Mouse (Mus musculus) ES-E14 (cell line): Measurements from ENCODE around the gene Tmem101. TPM values are rescaled to one million over a fixed set of nuclear protein-coding genes. Genes with fewer than 3 reads are reported as not detected.

Experiments used
- DNase-seq: peaks from one replicate; pipeline ENCODE4 v3.0.0-alpha.2; 2013; ENCODE audit warnings: low read depth, low spot score
- H3K27ac ChIP-seq: 2 replicates; pipeline ENCODE4 v1.5.1; 2012; ENCODE audit warnings: low read depth, mild to moderate bottlenecking, low read length, moderate library complexity, mixed read lengths; ENCODE audit not compliant: poor library complexity, insufficient read depth, severe bottlenecking
- H3K36me3 ChIP-seq: 2 replicates; pipeline ENCODE4 v1.6.1; 2012; ENCODE audit warnings: mild to moderate bottlenecking, low read length, moderate library complexity, mixed read lengths; ENCODE audit not compliant: control insufficient read depth, poor library complexity, insufficient read depth, severe bottlenecking
- H3K4me1 ChIP-seq, 2 experiments: fragments of 150-350 bp in 1 of 2; sonication (generic) in 1 of 2; 2 replicates each; pipeline ENCODE4 v1.6.1; 2012; ENCODE audit warnings: low read length in 2 of 2, mild to moderate bottlenecking in 1 of 2, mixed read lengths in 1 of 2; ENCODE audit not compliant: control insufficient read depth in 2 of 2, insufficient read depth in 2 of 2, poor library complexity in 1 of 2
- H3K4me3 ChIP-seq, 2 experiments: fragments of 150-350 bp in 1 of 2; sonication (generic) in 1 of 2; 2 replicates each; pipeline ENCODE4 v1.5.1; 2012; ENCODE audit warnings: low read length in 2 of 2, low read depth in 1 of 2, mild to moderate bottlenecking in 1 of 2, mixed read lengths in 1 of 2; ENCODE audit not compliant: insufficient read depth in 1 of 2, poor library complexity in 1 of 2, severe bottlenecking in 1 of 2
- H3K9ac ChIP-seq: 2 replicates; pipeline ENCODE4 v1.6.1; 2012; ENCODE audit warnings: low read depth, mild to moderate bottlenecking, low read length, mixed read lengths; ENCODE audit not compliant: poor library complexity, insufficient read depth, severe bottlenecking
- H3K9me3 ChIP-seq: fragments of 150-350 bp; sonication (generic); 2 replicates; pipeline ENCODE4 v1.6.1; 2012; ENCODE audit warnings: low read depth, mild to moderate bottlenecking, low read length; ENCODE audit not compliant: control insufficient read depth, insufficient read depth
- CHD2 ChIP-seq: IDR thresholded peaks from 2 replicates; pipeline ENCODE4 v1.6.1; 2014; ENCODE audit warnings: mild to moderate bottlenecking, low read depth, low read length, inconsistent platforms
- HCFC1 ChIP-seq: IDR thresholded peaks from 2 replicates; pipeline ENCODE4 v1.6.1; 2012; ENCODE audit warnings: low read length, inconsistent platforms, borderline replicate concordance; ENCODE audit not compliant: insufficient read depth
- MAFK ChIP-seq: IDR thresholded peaks from 2 replicates; pipeline ENCODE4 v1.6.1; 2014; ENCODE audit warnings: mild to moderate bottlenecking, low read depth, low read length, inconsistent platforms; ENCODE audit not compliant: insufficient read depth
- ZC3H11A ChIP-seq: IDR thresholded peaks from 2 replicates; pipeline ENCODE4 v1.6.1; 2012; ENCODE audit warnings: low read depth, mild to moderate bottlenecking, inconsistent platforms, low read length, borderline replicate concordance
- ZNF384 ChIP-seq: IDR thresholded peaks from 2 replicates; pipeline ENCODE4 v1.6.1; 2012; ENCODE audit warnings: low read depth, low read length, inconsistent platforms
- in situ Hi-C, 2 experiments: fragments of 600-800 bp; cut with MboI; formaldehyde crosslinking; loops; one replicate each; pipeline ENCODE4 v1.15.1; 2025; ENCODE audit warnings: low sequenced_read_pairs in 2 of 2, inconsistent platforms in 1 of 2; ENCODE audit not compliant: unreplicated experiment in 2 of 2
- total RNA-seq: library from RNA; depleted of rRNA; stranded (reverse); fragments of 300-350 nt; gene quantifications from 2 replicates; pipeline ENCODE4 v1.2.3, GENCODE M21; 2012

Tmem101 gene
- total RNA-seq, 1 experiment: 75.3 TPM

DNA sequence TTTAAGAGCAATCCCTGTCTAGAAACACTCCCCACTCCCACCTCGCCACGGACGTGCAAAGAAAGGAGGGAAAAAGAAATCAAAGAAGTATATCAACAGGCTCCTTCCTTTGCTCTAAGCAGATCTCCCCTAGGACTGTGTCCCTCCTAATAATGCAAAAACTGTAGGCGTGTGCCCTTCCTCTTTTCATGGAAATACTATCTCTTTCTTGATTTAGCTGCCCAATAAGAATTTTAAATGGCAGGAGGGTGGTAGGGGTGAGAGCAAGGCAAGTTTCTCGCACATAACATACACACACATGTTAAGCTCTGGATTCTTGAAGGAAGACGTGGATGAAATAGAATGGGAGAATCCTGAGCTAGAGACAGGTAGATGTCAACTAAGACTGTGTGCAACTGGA, 32.8 kb upstream of the Tmem101 start:
- H3K27ac ChIP-seq: no peak overlapping the region

GRCm38 (mm10) chr11:102186235-102186634, 30.0 kb upstream of the Tmem101 start:
- no peaks in the 10 kb centered on the region for H3K9me3 ChIP-seq
- no peak for DNase-seq
- in situ Hi-C loops: no loop called here

More for the DNA sequence above, 32.8 kb upstream of the Tmem101 start:
- Histone ChIP-seq H3K9me3 (no peaks in the 10 kb centered on the region), H3K36me3 (peaks cover 5% of the 10 kb centered on the region; the same call in 1 of the 2 replicates), H3K9ac (peak overlapping the region; percentile 34; the same call in 1 of the 2 replicates), H3K4me1 (peaks cover 0 to 10% of the 10 kb centered on the region in 2 experiments; a peak in 2 of 4 replicates), H3K4me3 (peak overlapping the region in 1 of 2 experiments; percentile 68; a peak in 2 of 4 replicates)
- DNase-seq: no peak
- TF ChIP-seq HCFC1: no peak
- TF ChIP-seq ZC3H11A: no peak
- TF ChIP-seq MAFK: no peak
- no peak for TF ChIP-seq ZNF384
- TF ChIP-seq CHD2: no peak
- in situ Hi-C loops: no loop called here

GRCm38 (mm10) chr11:102185677-102186076, 29.5 kb upstream of the Tmem101 start:
- peaks cover 0 to 10% of the 10 kb centered on the region in 2 experiments; a peak in 2 of 4 replicates for H3K4me1 ChIP-seq
- H3K4me3 ChIP-seq: peak overlapping the region in 1 of 2 experiments; percentile 96; a peak in 2 of 4 replicates
- no peak overlapping the region for H3K27ac ChIP-seq
- no peaks in the 10 kb centered on the region for H3K9me3 ChIP-seq
- H3K36me3 ChIP-seq: peaks cover 4% of the 10 kb centered on the region
- no peak for TF ChIP-seq MAFK
- TF ChIP-seq ZNF384: no peak
- no peak for TF ChIP-seq ZC3H11A
- TF ChIP-seq CHD2: no peak
- no peak for TF ChIP-seq HCFC1
- no peak overlapping the region for H3K9ac ChIP-seq
- DNase-seq: no peak
- in situ Hi-C loops: no loop called here

More at GRCm38 (mm10) chr11:102186235-102186634, 30.0 kb upstream of the Tmem101 start:
- Histone ChIP-seq H3K4me3 (no peak overlapping the region), H3K4me1 (peaks cover 0 to 10% of the 10 kb centered on the region in 2 experiments; a peak in 2 of 4 replicates), H3K9ac (no peak overlapping the region), H3K27ac (no peak overlapping the region), H3K36me3 (peaks cover 4% of the 10 kb centered on the region)
- TF ChIP-seq CHD2 (no peak), HCFC1 (no peak), ZC3H11A (no peak), ZNF384 (no peak), MAFK (no peak)

- Histone ChIP-seq H3K36me3 (peaks cover 4% of the 10 kb centered on the region), H3K9me3 (no peaks in the 10 kb centered on the region), H3K9ac (peak within 1 kb of the TSS; percentile 95), H3K4me1 (peaks cover 0 to 10% of the 10 kb centered on the region in 2 experiments; a peak in 2 of 4 replicates), H3K27ac (peak within 1 kb of the TSS; percentile 85), H3K4me3 (peak within 1 kb of the TSS; percentile 89 to 96)
- peak; percentile 81 for DNase-seq
- TF ChIP-seq ZC3H11A (no peak), HCFC1 (no peak), CHD2 (no peak), MAFK (no peak), ZNF384 (no peak)
- in situ Hi-C loops: no loop called here
Observed at GRCm38 (mm10) chr11:102184646-102185495, 28.7 kb upstream of the Tmem101 start, which contains the start of gene Lsm12. Gene Lsm12, minus strand, starts transcription at chr11:102185296.
